27 mouse cellular contexts compared by ENCODE assay signal in genomic region chr9:84083551-84083950, GRCm38 (mm10).
A peak's percentile ranks its signal among the peaks of the same experiment; 100 is the strongest.
DNase-seq lines count a peak whose midpoint lies in the region; ATAC-seq lines count a peak whose summit lies in the region.
"Had no signal": no experiment of that assay in that cellular context is flagged by ENCODE, and none has a peak within 500 bp of the region (broad histone marks: within the 10 kb centered on the region; RNA-seq: fewer than 3 reads in every experiment).

No protein-coding gene starts in this region.

- peak overlapping the region; percentile 37; the same call in 1 of the 2 replicates for H3K4me2 ChIP-seq in heart, embryonic 11.5 days
- H3K4me2 ChIP-seq in heart, embryonic 13.5 days, result peak overlapping the region; percentile 43
- H3K4me2 ChIP-seq: embryonic facial prominence, embryonic 13.5 days; hindbrain, embryonic 15.5 days; liver, embryonic 12.5 days; neural tube, embryonic 15.5 days had no signal

- DNase-seq in heart, adult 18-20 months, result peak; percentile 34 to 50
- DNase-seq in heart, postnatal 14 days, result no peak
- DNase-seq in heart, postnatal 10 days, result peak; percentile 33 to 56
- no peak for DNase-seq in left cerebral cortex, postnatal 36 days (ENCODE audit: low spot score in 2 of 2)
- DNase-seq in lung, postnatal 10 days, result no peak
- DNase-seq: adrenal gland, postnatal 25 days; cerebellum, adult 11-12 months; cerebellum, adult 9-11 months; forebrain, postnatal 0 days; gastrocnemius, postnatal 36 days; kidney, adult 11 months; kidney, postnatal 14 days; layer of hippocampus, adult 9-11 months; liver, postnatal 0 days; midbrain, embryonic 14.5 days; retina, postnatal 1 day; right cerebral cortex, postnatal 14 days; thymus, postnatal 14 days had no signal

- no peaks in the 10 kb centered on the region for H3K36me3 ChIP-seq in heart, embryonic 11.5 days (ENCODE audit: control insufficient read depth, insufficient read depth, low read length)
- no peaks in the 10 kb centered on the region for H3K36me3 ChIP-seq in heart, embryonic 13.5 days
- H3K36me3 ChIP-seq: embryonic facial prominence, embryonic 13.5 days; forebrain, embryonic 10.5 days; hindbrain, embryonic 15.5 days; liver, embryonic 12.5 days; neural tube, embryonic 15.5 days had no signal

- no peaks in the 10 kb centered on the region for H3K4me1 ChIP-seq in heart, embryonic 11.5 days (ENCODE audit: control insufficient read depth, insufficient read depth, low read length)
- H3K4me1 ChIP-seq in heart, embryonic 13.5 days, result peaks cover 6% of the 10 kb centered on the region
- H3K4me1 ChIP-seq: embryonic facial prominence, embryonic 13.5 days; forebrain, embryonic 10.5 days; hindbrain, embryonic 15.5 days; liver, embryonic 12.5 days; neural tube, embryonic 15.5 days had no signal

- no peak for ATAC-seq in heart, embryonic 11.5 days (replicated peaks; ENCODE audit: insufficient number of reproducible peaks, low FRiP score, low TSS enrichment)
- ATAC-seq in heart, embryonic 13.5 days (ENCODE audit: extremely low read depth, insufficient number of reproducible peaks, low FRiP score, low TSS enrichment), result no peak
- ATAC-seq: forebrain, postnatal 0 days; inflammation-experienced regulatory T-cells, adult 6 months; liver, embryonic 12.5 days; liver, postnatal 0 days; lung, postnatal 0 days had no signal

- H3K9me3 ChIP-seq in heart, embryonic 11.5 days (replicated peaks; ENCODE audit: control insufficient read depth, low read length), result no peaks in the 10 kb centered on the region
- H3K9me3 ChIP-seq in heart, embryonic 13.5 days, result no peaks in the 10 kb centered on the region
- H3K9me3 ChIP-seq: embryonic facial prominence, embryonic 13.5 days; forebrain, embryonic 10.5 days; hindbrain, embryonic 15.5 days; liver, embryonic 12.5 days; neural tube, embryonic 15.5 days had no signal

- H3K27me3 ChIP-seq in heart, embryonic 11.5 days (ENCODE audit: control insufficient read depth, insufficient read depth, low read length), result no peaks in the 10 kb centered on the region
- H3K27me3 ChIP-seq in heart, embryonic 13.5 days (replicated peaks), result no peaks in the 10 kb centered on the region
- H3K27me3 ChIP-seq: embryonic facial prominence, embryonic 13.5 days; hindbrain, embryonic 15.5 days; liver, embryonic 12.5 days; neural tube, embryonic 15.5 days had no signal

- intact Hi-C loops in heart, postnatal 14 days (cut with DNase I), result no loop called here
- intact Hi-C loops in heart, postnatal 10 days (cut with DNase I), result no loop called here
- intact Hi-C loops in left cerebral cortex, postnatal 36 days (cut with DNase I), result no loop called here

- H3K9ac ChIP-seq in heart, embryonic 11.5 days (ENCODE audit: low read depth, low read length), result no peak overlapping the region
- H3K9ac ChIP-seq in heart, embryonic 13.5 days, result no peak overlapping the region
- H3K9ac ChIP-seq: embryonic facial prominence, embryonic 13.5 days; forebrain, postnatal 0 days; hindbrain, embryonic 15.5 days; liver, embryonic 12.5 days; liver, postnatal 0 days; neural tube, embryonic 15.5 days had no signal

- H3K4me3 ChIP-seq in heart, embryonic 11.5 days (ENCODE audit: low read depth, low read length), result no peak overlapping the region
- H3K4me3 ChIP-seq in heart, embryonic 13.5 days, result peak overlapping the region; percentile 11
- H3K4me3 ChIP-seq: embryonic facial prominence, embryonic 13.5 days; forebrain, embryonic 10.5 days; hindbrain, embryonic 15.5 days; liver, embryonic 12.5 days; neural tube, embryonic 15.5 days had no signal

- 72% methylated on average over 4 of the region's 4 CpGs for whole genome bisulfite sequencing in heart, embryonic 11.5 days (ENCODE audit: insufficient replicate concordance)
- 45% methylated on average over 4 of the region's 4 CpGs for WGBS in heart, embryonic 13.5 days

- H3K27ac ChIP-seq in heart, embryonic 11.5 days (ENCODE audit: low read depth, low read length), result no peak overlapping the region
- H3K27ac ChIP-seq in heart, embryonic 13.5 days (replicated peaks), result peak overlapping the region; percentile 20
- H3K27ac ChIP-seq: embryonic facial prominence, embryonic 13.5 days; forebrain, embryonic 10.5 days; hindbrain, embryonic 15.5 days; liver, embryonic 12.5 days; neural tube, embryonic 15.5 days had no signal

Comparison
In these comparisons a context has a peak if more than half of its experiments do, and no peak if none do; other contexts are left out.
1. DNase-seq: peak in heart, adult 18-20 months (2 of 2) and heart, postnatal 10 days (2 of 2); none in heart, postnatal 14 days (0 of 2), left cerebral cortex, postnatal 36 days (0 of 2) and lung, postnatal 10 days (single experiment).